In the genomic region with DNA sequence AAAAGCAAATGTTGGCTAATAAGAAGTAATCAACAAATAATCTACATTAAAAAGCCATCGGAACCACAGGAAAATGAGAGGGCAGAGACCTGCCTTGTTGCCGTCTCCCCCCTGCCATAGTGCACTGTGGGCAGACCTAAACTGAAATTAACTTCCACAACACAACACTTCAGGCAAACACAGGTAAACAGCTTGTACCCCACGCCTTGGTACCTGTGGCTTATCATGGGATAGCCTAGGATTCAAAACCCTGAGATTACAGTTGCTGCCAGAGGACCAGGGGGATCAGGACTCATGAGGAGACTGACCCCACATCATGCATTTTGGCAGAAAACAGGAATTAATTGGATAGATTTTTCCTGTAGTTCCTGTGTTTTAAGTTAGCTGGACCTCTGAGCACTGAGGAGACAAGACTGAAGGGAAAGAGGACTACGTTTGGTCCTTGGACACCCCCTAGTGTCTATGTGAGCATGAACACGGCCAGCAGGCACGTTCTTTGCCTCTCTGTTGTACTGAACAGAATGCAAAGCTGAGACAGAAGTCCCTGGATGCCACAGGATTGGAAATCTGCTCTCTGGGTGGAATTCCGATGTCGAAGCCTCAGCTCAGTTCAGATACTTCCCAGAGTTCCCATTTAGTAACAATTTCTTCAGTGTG, we compare ENCODE assay signal across 9 mouse cellular contexts.
DNase-seq lines count a peak whose midpoint lies in the region; ATAC-seq lines count a peak whose summit lies in the region.
"Had no signal": no experiment of that assay in that cellular context is flagged by ENCODE, and none has a peak within 500 bp of the region (broad histone marks: within the 10 kb centered on the region; RNA-seq: fewer than 3 reads in every experiment).

No protein-coding gene starts in this region.

- H3K27me3 ChIP-seq in lung, embryonic 16.5 days (ENCODE audit: control insufficient read depth, insufficient read depth, low read depth, low read length), result no peaks in the 10 kb centered on the region
- H3K27me3 ChIP-seq: embryonic facial prominence, embryonic 13.5 days had no signal

- ATAC-seq in lung, embryonic 16.5 days (ENCODE audit: low read depth), result peak; percentile 71

- H3K27ac ChIP-seq in lung, embryonic 16.5 days (ENCODE audit: low read length), result no peak overlapping the region
- H3K27ac ChIP-seq: embryonic facial prominence, embryonic 13.5 days had no signal

- WGBS in lung, embryonic 16.5 days, result 44% methylated on average over 8 of the region's 8 CpGs

- no peaks in the 10 kb centered on the region for H3K9me3 ChIP-seq in lung, embryonic 16.5 days (ENCODE audit: control insufficient read depth, low read length)
- H3K9me3 ChIP-seq: embryonic facial prominence, embryonic 13.5 days had no signal

- H3K36me3 ChIP-seq in lung, embryonic 16.5 days (ENCODE audit: control insufficient read depth, insufficient read depth, low read length), result no peaks in the 10 kb centered on the region
- H3K36me3 ChIP-seq: embryonic facial prominence, embryonic 13.5 days had no signal

- no peak overlapping the region for H3K4me3 ChIP-seq in lung, embryonic 16.5 days (ENCODE audit: low read length)
- H3K4me3 ChIP-seq: embryonic facial prominence, embryonic 13.5 days had no signal

- H3K4me2 ChIP-seq in lung, embryonic 16.5 days (ENCODE audit: low read depth, low read length), result no peak overlapping the region
- H3K4me2 ChIP-seq: embryonic facial prominence, embryonic 13.5 days had no signal

- DNase-seq in urinary bladder, postnatal 14 days (ENCODE audit: low spot score), result peak; percentile 24
- no peak for DNase-seq in urinary bladder, adult 18-20 months (ENCODE audit: low spot score in 2 of 2)
- DNase-seq in embryo, embryonic 11 days, result peak; percentile 79
- DNase-seq in heart, postnatal 4 days, result peak; percentile 50
- DNase-seq in layer of hippocampus, adult 11-12 months (ENCODE audit: low spot score), result peak; percentile 77
- peak; percentile 85 to 87 for DNase-seq in right cerebral cortex, postnatal 10 days (ENCODE audit: low spot score in 2 of 2)
- DNase-seq in gastrocnemius, adult 18-20 months (ENCODE audit: low spot score), result no peak

- H3K4me1 ChIP-seq in lung, embryonic 16.5 days (replicated peaks; ENCODE audit: control insufficient read depth, insufficient read depth, low read length), result no peaks in the 10 kb centered on the region
- H3K4me1 ChIP-seq: embryonic facial prominence, embryonic 13.5 days had no signal

- H3K9ac ChIP-seq in lung, embryonic 16.5 days (ENCODE audit: low read length), result no peak overlapping the region
- H3K9ac ChIP-seq: embryonic facial prominence, embryonic 13.5 days had no signal

Comparison
In these comparisons a context has a peak if more than half of its experiments do, and no peak if none do; other contexts are left out.
1. DNase-seq: peak in urinary bladder, postnatal 14 days (single experiment), embryo, embryonic 11 days (single experiment), heart, postnatal 4 days (single experiment), layer of hippocampus, adult 11-12 months (single experiment) and right cerebral cortex, postnatal 10 days (2 of 2); none in urinary bladder, adult 18-20 months (0 of 2) and gastrocnemius, adult 18-20 months (single experiment).